Mouse (Mus musculus) megakaryocyte progenitor cell, adult 5-6 weeks (primary cell): Measurements from ENCODE around the gene Ccnk. TPM values are rescaled to one million over a fixed set of nuclear protein-coding genes. Genes with fewer than 3 reads are reported as not detected.

ENCODE experiments used
- ATAC-seq: replicated peaks from 2 replicates; pipeline ENCODE4 v1.8.0; 2016; ENCODE audit warnings: mild to moderate bottlenecking, moderate TSS enrichment, inconsistent platforms; ENCODE audit not compliant: poor library complexity
- total RNA-seq, 2 experiments: library from RNA; stranded (forward) in 1 of 2; stranded (reverse) in 1 of 2; fragments of 157-497, 149-512 nt in 1 of 2; fragments of 200-1000 nt in 1 of 2; gene quantifications; 2 replicates each; pipeline versions ENCODE4 v1.2.3 to v1.2.4; 2015 to 2017

Gene Ccnk
- total RNA-seq, 2 experiments from 2014 or later: 15.3 to 72.7 TPM

DNA sequence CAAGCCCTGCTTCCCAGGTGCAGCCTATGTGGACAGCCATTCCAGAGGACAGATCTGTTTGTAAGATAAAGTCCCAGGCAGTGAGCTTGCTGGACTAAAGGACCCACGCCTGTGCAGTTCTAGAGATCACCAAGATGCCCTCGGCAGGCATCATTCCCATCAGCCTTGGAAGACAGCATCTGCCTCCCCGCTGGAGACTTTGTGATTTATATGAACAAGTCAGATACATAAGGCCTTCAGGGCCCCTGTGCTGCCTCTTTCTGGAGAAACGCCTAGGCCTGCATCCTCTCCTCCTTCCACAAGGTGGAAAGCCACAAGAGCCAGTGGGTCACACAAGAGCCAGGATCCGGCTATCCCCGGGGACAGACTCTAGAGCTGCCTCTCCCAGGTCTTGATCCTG is 62.2 kb downstream of the Ccnk start:
- no peak for ATAC-seq

DNA sequence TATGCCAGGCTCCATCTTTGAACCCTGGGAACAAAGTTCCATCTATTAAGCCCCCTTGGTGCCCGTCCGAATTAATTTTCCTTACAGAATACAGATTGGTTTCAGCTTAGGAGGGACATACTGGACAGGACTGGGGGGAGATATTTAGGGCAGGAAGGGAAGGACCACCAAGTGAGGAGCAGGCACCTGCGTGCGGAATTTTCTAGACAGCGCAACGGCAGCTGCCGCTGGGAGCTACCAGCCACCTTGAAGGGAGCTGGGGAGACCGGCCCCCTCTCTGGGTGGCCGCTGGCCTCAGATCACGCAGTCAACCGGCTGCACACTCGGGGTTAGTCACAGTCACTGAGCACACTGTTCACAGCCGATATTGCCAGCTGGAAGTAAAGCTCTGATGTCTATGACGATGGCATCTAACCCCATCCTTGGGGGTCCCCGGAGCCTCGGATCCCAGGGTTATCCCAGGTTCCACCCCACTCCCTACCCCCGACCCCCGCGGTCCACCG is 62.9 kb downstream of the Ccnk start:
- no peak for ATAC-seq

DNA sequence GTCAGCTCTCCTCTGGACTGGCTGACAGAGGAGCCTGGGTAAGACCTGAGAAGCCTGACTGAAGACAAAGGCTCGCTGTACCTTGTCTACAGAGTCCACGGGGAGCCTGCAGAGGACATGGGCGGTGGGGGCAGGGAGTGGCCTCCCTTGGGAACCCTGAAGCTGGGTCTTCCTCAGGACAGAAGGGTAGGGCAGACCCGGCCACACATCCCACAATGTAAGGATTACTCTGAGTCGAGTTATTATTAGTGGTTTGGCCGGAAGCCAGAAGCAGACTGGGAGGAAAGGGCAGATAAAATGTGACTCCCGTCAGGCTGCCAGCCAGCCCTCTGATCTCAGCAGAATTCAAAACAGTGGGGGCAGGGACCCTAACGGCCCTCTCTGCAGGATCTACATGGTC is 65.4 kb downstream of the Ccnk start:
- peak; percentile 64 for ATAC-seq

DNA sequence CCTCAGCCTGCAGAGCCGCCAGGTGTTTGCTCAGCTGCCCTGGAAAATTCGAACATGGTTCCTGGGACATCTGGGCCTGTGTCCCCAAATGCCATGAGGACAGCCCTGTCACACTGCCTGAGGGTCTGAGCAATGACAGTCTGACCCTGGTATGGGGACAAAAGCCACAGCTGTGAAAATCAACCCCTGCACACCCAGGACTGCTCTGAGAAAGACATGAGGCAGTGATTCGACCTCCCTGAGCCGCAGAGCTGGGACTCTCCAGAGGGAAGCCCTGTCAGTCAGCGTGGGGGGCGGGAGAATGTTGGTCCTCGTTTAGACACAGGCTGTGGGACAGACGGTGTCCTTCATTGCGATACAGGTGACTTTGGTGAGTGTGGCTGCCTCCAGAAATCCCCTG is 66.2 kb downstream of the Ccnk start:
- no peak for ATAC-seq

DNA sequence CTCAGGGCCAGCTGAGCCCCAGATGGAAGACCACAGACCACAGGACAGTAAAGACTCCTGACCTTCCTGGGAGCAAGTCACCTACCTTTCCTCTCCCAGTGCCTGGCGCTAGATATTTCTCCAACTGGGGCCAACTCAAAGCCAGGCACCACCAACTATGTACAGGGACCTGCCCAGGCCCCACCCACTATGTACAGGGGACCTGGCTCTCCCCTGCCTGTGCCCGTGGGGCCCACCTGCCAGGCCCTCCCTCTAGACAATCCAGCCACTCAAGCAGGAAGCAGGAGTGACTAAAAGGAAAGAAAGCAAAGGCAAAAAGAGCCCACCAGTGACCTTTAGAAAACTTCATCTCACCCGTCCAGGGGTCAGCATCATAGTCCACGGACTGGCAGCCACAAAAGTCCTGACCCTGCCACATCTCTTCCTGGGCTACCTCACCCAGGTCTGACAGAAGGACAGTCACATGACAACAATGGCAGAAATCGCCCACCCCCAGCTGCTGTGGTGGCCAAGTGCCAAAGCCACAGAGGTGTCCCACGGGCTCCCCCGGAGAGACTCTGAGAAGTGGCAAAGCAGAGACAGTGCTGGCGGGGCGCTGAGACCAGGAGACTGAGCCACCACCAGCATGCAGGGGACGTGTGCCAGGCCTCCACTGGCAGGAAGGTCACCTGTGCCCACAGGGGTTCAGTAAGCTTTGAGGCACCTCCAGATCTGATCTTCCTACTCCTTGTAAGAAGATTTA is 67.6 kb downstream of the Ccnk start:
- no peak for ATAC-seq

DNA sequence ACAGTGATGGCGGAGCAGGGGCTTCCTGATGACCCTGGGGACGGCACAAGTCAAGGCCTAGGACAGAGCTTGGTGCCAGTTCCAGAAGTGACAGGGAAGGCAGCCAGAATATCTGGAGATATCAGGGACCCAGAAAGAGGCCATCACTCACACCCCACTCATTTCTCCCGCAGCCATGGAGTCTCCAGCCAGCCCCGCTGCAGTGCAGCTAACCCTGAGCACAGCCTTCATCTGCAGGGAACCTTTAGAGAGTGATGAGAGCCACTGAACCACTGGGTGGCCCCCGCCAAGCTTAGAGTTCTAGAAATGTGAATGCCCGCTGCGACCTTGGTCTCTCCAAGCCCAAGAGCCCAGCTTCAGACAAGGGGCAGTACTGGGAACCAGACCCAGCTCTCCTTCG is 69.6 kb downstream of the Ccnk start:
- ATAC-seq: no peak

DNA sequence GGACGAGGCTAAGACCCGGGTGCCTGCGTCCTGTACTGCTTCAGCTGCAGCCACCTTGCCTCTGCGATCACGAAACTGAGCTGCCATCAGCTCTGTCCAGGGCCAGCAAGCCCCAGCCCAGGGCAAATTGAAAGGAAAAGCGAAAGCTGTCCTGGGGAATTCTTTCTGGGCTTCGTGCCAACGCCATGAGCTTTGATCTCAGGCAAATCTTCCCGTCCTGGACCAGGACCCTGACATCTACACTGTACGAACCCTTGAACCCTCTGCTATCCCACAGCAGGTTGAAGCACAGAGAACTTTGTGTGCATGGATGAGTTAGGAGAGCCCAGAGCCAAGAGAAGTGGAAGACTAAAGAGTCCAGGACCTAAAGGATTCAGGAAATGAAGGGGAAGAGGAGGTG is 70.1 kb downstream of the Ccnk start:
- no peak for ATAC-seq

DNA sequence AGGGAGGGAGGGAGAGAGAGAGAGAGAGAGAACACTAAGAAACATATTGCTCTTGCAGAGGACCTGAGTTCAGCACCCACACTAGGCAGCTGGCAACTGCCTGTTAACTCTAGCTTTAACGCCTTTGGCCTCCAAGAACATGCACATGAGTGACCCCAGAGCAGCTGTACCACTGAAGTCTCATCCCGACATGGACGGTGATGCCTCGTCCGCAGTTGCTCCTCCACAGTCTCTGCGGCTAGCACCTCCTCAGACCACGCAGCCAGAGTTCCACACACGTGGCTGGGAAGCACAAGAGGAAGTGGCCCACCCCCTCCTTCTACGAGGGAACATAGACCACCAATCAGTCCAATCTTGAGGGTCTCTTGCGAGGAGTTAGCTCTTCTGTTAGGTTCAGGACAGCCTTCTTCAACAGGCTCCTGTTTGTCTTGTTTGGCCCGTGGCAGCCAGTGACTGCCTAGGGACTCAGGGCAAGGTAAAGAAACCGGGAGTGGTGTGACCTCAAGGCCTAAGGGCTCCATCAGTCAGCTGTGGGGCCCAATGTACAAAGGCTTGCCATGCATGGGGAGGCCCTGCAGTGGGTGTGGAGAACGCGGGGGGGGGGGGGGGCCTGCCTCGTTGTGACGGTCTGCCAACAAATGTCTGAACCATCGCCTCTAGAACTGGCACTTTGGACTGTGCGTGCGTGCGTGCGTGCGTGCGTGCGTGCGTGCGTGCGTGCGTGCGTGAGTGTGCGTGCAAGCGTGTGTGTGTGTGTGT is 71.8 kb downstream of the Ccnk start:
- ATAC-seq: no peak

DNA sequence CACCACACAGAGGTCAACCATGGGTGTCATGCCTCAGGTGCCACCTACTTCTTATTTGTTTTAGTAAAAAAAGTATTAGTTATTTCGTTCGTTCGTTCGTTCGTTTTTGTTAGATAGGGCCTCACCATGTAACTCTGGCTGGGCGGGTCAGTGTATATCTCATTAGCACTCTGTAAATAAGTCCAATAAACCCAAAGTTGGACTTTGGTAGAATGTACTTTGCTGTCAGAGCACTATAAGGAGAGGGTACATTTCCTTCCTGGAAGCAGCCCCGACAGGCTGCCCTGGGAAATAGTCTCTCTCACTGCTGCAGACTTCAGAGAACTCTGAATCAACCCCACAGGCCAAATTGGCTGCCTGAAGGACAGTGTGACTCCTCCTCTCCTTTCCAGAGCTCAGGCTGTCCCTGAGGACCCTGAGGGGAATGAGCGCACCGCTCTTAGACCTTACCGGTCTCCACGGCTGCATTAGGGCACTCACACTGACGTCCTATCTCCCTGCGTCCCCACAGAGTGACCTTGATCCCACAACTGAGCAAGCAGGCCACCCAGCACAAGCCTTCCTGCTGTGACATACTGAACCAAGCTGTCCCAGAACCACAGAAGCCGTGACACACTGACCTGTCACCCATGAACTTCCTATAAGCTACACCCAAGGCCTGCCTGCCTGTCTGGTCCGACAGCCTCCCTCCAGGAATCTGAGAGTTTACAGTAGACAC is 72.6 kb downstream of the Ccnk start:
- ATAC-seq: no peak

Other genes with a start within 250 kb of the Ccnk start
- gene Bcl11b, start 176.0 kb upstream of the Ccnk start, total RNA-seq (2015): 0.02 TPM in 1 of 2 replicates, not detected in the other
- 0.24 and 0.33 TPM in 2 replicates for gene Bcl11b, start 176.0 kb upstream of the Ccnk start, total RNA-seq (2017)
- gene Setd3, start 265 bp upstream of the Ccnk start, total RNA-seq (2015): 44.5 and 46.6 TPM in 2 replicates
- 78.3 and 87.6 TPM in 2 replicates for gene Setd3, start 265 bp upstream of the Ccnk start, total RNA-seq (2017)
- 0.39 and 0.64 TPM in 2 replicates for gene Ccdc85c, start 95.8 kb downstream of the Ccnk start, total RNA-seq (2015)
- 0.46 and 1.6 TPM in 2 replicates for gene Ccdc85c, start 95.8 kb downstream of the Ccnk start, total RNA-seq (2017)
- not detected in 2 replicates for gene Hhipl1, start 126.7 kb downstream of the Ccnk start, total RNA-seq (2015)
- gene Hhipl1, start 126.7 kb downstream of the Ccnk start, total RNA-seq (2017): not detected in 2 replicates
- gene Cyp46a1, start 154.8 kb downstream of the Ccnk start, total RNA-seq (2015): 0.10 and 0.51 TPM in 2 replicates
- not detected in 2 replicates for gene Cyp46a1, start 154.8 kb downstream of the Ccnk start, total RNA-seq (2017)
- gene Eml1, start 191.4 kb downstream of the Ccnk start, total RNA-seq (2015): 0.07 TPM in 1 of 2 replicates, not detected in the other
- not detected in 2 replicates for gene Eml1, start 191.4 kb downstream of the Ccnk start, total RNA-seq (2017)